Mouse (Mus musculus) stomach, postnatal 0 days (tissue): ENCODE data around the gene Pik3c2g.

Source experiments
- CTCF ChIP-seq: IDR thresholded peaks from 2 replicates; pipeline ENCODE4 v1.5.1; 2016; ENCODE audit warnings: antibody characterized with exemption, low read depth, mild to moderate bottlenecking, moderate library complexity
- EP300 ChIP-seq: optimal IDR thresholded peaks from 2 replicates; pipeline ENCODE3; 2016; ENCODE audit warnings: antibody characterized with exemption

- TF ChIP-seq CTCF (no peak), EP300 (no peak)
These were observed 256.5 kb downstream of the Pik3c2g start for GRCm38 (mm10) chr6:139843531-139843930.
